Mouse (Mus musculus) fat pad, adult 2 months (tissue): ENCODE data around the gene Fbxo3.
"Not testable (repeated sequence)": the region's sequence is repeated elsewhere in the genome, so short reads cannot be mapped to it uniquely, and the experiment has no call there.

Experiments used
- DNase-seq: peaks from one replicate; pipeline ENCODE4 v3.0.0-alpha.2; 2011; ENCODE audit warnings: low read depth, low spot score; ENCODE audit errors: extremely low read depth

The Fbxo3 gene

DNA sequence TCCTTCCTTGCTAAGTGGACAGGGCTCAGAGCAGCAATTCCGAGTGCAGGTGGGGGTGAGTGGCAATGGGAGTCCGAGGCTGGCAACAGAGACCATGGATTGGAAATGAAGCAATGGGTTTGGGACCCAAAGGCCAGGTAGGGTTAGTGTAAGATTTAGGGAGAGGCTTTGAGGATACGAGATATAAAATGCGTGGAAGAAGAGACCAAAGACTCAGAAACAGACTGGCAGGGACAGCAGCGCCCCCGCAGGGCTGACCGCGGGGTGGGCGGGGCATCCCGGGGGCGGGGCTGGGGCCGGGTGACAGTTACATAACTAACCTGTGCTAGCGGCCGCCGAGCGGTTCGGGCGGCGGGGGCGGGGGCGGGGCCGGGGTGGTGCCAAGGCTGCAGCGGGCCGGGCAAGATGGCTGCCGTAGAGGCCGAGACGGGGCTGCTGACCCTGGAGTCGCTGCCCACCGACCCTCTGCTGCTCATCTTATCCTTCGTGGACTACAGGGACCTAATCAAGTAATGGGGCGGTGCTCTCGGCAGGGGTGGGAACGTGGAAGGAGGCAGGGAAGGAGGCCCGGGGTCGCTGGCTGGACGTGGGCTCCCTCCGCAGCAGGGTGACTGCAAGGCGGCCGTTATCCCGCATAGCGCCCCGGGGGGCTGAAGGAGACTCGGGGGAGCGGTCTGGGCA lies at the start of gene Fbxo3:
Gene Fbxo3 (plus strand): TSS at position 264 of the 681 bp plus-strand sequence.
- DNase-seq: no peak

- DNase-seq: no peak
Measured at GRCm38 (mm10) chr2:103982250-103982649, 45.3 kb upstream of the Fbxo3 start.

DNA sequence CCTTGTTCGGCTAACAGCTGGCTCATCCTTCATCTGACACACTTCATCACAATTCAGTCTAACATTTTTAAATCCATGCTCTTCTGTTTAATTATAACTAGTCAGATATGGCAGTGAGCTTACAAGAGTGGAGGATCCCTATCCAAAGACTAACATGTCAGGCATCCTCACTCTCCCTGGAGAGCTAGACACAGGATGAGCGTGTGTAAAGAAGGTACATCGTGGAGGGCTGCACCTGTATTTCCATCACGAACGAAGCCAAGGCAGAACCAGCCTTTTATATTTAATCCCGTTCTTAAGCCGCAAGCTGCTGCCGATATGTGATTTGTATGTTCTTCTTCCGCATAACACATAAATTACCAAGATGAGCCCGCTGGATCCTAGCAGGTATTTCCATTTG lies 44.4 kb upstream of the Fbxo3 start:
- no peak for DNase-seq

DNA sequence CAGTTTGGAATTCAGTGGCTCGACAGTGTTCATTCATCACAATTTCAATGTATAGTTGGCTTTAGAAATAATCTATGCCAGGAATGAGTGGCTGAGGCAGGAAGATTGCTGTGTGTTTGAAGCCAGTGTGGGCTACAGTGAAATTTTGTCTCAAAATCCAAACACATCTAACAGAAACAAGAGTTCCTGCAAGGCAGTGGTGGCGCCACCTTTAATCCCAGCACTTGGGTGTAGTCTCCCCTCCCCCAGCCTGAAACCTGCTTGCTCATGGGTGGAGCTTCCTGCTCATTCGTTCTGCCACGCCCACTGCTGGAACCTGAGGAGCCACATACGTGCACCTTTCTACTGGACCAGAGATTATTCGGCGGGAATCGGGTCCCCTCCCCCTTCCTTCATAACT lies 39.9 kb upstream of the Fbxo3 start:
- not testable (repeated sequence) for DNase-seq

DNA sequence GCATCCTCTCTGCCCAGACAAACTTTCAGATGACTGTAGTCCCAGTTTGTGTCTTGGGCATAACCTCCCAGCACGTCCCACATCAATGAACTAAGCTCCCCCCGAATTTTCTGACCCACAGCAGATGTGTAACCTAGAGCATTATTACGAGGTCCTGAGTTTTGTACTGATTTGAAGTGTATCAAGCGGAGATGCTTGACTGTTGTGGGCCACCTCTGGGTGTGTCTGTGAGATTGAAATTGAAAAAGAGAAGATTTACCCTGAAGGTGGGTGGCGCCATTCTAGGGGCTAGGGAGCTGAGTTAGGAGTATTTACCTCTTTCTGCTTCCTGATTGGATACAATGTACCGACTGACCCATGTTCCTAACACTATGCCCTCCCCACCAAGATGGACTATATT lies 37.8 kb upstream of the Fbxo3 start:
- DNase-seq: no peak

DNA sequence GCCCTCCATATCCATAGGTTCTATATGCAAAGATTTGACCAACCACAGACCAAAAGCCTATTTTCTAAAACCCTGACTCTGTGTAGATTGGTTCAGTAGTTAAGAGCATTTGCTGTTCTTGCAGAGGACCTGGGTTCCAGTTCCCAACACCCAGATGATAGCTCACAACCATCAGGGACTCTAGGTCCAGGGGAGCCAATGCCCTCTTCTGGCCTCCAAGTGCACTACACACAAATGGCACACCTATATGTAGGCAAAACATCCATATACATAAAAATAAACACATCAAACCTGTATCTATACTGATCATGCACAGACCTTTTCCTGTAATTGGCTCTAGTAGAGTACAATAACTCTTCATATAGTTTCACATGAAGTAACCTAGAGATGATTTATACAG lies 36.2 kb upstream of the Fbxo3 start:
- no peak for DNase-seq

- no peak for DNase-seq
Measured at GRCm38 (mm10) chr2:103992162-103992561, 35.4 kb upstream of the Fbxo3 start.

DNA sequence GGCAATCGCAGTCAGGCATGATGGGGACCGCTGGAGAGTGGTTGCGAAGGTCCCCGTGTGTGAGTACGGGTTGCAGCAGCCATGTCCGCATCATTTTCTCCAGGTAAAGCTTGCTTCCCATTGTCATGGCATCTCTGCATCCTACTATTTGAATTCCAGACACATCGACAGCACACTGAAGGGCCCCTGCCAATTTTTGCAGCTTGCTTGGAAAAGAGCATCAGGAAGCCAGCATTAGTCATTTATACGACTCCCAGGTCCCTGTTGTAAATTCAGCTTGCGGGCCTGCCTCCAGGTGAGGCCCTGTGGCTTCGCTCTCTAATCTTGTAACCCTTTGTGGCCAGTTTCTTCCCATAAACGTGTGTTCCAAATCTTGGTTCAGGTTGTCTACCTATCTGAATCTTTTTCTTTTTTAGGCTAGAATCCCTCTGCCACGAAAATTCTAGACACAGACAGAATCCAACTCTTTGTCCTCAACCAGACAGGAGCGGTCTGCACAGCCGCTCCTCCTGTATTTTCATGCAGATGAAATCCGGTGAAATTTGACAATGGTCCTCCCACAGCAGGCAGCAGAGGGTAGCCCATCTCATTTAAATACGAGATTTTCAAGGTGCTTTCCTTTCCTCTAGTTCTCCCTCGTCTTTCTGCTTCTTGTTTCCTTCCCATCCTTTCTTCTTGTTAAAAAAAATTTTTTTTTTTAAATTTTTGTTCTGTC lies 34.7 kb upstream of the Fbxo3 start:
- DNase-seq: no peak

GRCm38 (mm10) chr2:104001076-104001475 lies 26.4 kb upstream of the Fbxo3 start:
- no peak for DNase-seq

- no peak for DNase-seq
Measured at GRCm38 (mm10) chr2:104001861-104002260, 25.7 kb upstream of the Fbxo3 start.

GRCm38 (mm10) chr2:104002711-104003413 lies 24.7 kb upstream of the Fbxo3 start:
- no peak for DNase-seq

DNA sequence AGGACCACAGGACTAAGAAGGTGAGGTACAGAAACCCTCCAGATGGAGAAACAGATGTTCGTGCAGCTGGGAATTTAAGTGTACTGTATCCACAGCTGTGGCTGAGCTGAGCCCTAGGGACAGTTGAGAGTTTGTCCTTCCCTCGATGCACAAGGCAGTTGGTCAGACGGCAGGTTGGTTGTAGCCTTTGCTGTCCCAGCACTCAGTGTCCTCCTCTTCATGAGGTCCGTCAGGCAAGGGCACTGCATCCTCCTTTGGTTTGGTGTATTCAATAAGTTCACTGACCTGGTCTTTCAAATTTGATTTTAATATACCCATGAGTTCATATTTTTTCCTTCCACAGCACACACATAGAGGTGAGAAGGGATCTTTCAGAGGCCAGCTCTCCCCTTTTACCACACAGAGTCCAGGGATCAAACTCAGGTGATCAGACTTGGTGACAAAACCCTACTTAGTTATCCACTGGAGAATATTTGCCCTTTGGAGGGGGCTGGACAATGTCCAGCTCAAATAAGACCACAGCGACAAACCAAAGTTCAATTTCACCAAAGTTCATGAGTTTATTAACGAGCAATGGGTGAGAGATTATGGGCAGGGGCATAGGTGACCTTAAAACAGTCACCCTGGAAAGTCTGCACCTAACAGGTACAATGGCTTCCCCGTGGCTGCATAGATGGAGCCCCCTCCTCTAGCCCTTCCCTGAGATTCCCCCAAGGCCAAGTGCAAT lies 19.6 kb upstream of the Fbxo3 start:
- no peak for DNase-seq

- DNase-seq: not testable (repeated sequence)
Measured at GRCm38 (mm10) chr2:104008853-104009252, 18.7 kb upstream of the Fbxo3 start.

DNA sequence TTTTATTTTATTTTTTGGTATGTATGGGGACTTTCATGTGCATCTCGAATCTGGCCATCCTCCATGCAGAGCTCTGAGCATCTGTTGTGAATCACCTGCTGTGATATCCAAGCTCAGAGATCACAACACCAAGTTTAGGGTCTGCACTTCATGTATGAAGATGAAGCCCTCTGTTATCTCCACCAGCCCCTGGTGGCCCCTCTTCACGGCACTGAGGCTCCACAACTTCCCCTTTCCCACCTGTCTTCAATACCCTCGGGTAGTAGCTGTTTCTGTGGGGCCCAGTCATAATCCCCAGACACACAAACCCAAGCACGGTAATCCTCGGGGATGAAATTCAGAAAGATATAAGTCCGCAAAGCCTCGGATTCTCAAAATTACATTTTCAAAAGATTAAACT lies 4.4 kb upstream of the Fbxo3 start:
- no peak for DNase-seq

DNA sequence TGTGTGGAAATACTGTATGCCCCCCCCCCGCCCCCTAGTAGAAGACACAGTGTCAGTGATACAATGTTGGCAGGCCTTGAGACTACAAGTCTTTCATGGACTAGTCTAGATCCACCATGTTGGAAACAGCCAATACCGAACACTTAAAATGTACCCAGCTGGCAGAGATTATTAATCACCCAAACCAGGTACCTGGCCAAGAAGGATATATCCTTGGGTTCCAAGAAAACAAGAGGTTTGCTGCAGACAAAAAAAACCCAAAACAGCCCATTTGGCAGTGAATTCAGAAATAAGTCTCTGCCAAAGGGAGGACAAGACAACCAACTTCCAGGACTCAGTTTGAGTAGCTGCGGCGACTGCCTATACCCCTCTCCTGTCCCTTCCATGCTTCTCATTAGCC lies 2.9 kb upstream of the Fbxo3 start:
- no peak for DNase-seq

DNA sequence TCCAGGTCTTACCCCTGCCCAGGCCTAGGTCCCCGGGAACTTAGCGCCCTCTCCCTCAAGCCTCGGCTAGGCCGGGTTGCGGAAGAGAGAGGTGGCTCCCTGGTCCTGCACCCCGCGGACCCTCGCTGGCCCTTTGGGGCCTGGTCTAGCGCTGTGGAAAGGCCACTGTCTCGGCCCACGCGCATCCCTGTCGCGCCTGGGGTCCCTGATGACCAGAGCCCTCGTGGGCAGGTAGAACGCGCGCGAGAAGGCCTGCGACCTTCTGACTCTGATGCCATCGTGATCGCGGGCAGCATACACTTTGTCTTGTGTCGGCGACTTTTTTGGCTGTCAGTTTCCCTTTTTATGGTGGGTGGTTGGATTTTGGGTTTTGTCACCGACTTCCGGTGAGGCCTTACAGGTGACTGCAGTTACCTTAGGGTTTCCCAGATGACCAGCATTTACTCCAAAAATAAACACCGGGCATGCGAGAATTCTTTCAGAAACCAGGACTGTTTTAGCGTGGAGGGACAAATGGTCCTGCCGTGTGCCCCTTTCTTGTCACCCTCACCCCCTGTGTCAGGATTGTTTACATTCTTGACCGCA lies 710 bp downstream of the Fbxo3 start, which contains the start of gene 4931422A03Rik:
Gene 4931422A03Rik (minus strand): TSS at position 223 of the 585 bp plus-strand sequence.
- no peak for DNase-seq

DNA sequence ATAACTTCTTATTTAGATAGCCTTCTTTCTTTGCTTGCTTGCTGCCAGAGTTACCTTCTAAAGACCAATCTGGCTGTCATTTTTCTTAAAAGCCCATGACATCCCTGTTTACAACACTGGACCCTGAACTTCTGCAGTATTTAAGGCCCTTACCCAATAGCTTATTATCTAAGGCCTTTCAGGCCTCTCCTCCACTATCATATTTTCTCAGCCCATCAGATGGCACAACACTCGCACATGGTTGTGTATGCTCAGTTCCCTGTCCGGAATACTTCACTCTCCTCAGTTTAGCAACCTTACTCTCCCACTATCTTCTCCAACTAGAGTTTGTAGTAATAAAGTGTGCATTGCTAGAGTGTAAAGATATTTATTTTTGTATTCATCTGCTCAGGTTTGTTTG lies 1.6 kb downstream of the Fbxo3 start:
- DNase-seq: no peak

DNA sequence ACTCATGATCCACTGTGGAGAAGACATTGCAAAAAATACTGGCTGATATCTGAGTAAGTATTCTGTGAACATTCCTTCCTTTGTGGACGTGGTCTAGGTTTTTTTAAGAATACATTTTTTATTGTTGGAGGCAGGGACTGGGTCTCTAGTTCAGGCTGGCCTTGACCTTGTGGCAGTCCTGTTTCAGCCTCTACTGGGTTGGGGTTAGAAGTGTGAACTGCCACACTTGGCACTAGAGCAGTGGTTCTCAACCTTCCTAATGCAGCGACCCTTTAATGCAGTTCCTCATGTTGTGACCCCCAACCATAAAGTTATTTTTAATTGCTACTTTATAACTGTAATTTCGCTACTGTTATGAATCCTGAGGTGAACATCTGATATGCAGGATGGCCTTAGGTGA lies 2.9 kb downstream of the Fbxo3 start:
- DNase-seq: no peak

DNA sequence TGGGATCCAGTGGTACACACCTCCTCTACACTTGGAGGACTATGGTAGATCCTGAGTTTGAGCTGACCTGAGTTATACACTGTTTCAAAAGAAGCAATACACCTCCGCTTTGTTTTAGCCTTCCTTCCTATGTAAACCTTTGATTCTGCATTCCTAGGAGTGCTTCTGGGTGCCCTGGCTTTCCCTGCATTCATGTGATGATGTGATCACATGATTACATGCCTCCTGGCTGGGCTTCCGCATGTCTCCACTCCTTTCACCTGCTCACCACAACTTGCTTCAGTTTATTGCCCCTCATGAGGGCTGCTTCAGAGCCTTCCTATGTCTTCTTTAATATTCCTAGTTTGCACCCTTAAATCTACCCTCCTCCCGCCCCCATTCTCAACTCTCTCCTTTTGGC lies 4.5 kb downstream of the Fbxo3 start:
- DNase-seq: no peak

GRCm38 (mm10) chr2:104034832-104035472 lies 7.4 kb downstream of the Fbxo3 start:
- no peak for DNase-seq
